Mouse (Mus musculus) mouse trophoblast stem cell (cell line): Measurements from ENCODE around the gene Galk1.
"Not testable (repeated sequence)": the region's sequence is repeated elsewhere in the genome, so short reads cannot be mapped to it uniquely, and the experiment has no call there.

ENCODE experiments used
- in situ Hi-C, 2 experiments: fragments of 300-500 bp; cut with MseI, MboI; formaldehyde crosslinking; loops; 2 replicates in 1 of 2; 3 replicates in 1 of 2; pipeline ENCODE4 v1.15.1; 2025

The Galk1 gene

DNA sequence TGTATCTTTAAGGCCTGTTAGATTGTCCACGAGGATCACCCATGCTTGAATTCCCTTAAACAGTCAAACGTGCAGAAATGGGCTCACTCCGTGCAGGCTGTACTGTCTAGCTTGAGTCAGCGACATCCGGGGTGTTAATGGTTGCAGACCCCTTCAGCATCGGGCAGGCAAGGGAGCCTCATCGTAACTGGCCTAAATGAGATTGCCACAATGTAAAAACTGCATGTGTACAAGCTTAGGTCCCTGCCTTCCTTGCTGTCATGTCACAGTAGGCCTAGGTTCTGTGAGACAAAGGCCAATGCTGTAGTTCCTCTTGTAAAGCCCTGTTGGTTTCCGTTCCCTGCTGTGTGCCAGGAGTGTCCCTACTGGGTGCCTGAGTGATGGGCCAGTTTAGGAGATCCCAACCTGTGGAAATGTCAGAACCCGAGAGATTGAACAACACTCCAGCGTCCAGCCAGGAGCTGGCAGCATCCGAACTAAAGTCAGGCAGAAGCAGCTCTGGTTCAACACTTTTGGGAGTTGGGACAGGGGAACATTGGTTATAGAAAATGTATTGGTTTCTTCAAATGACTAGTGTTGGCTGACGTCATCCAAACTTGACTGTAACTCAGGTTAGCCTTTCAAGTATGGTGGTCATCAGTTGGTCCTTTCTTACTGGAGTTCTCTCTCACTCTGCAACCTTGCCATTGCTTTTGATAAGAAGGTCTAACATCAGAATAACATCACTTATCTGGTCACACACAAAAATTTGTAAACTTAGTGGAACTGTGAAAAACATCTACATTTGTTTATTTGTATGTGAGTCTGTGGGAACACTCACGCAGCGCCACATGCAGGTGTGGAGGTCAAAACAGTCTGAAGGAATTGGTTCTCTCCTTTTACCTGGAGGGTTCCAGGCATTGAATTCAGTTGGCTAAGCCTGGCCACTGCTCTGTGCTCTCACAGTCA, 18.7 kb upstream of the Galk1 start:
- in situ Hi-C loops, result no loop called here

DNA sequence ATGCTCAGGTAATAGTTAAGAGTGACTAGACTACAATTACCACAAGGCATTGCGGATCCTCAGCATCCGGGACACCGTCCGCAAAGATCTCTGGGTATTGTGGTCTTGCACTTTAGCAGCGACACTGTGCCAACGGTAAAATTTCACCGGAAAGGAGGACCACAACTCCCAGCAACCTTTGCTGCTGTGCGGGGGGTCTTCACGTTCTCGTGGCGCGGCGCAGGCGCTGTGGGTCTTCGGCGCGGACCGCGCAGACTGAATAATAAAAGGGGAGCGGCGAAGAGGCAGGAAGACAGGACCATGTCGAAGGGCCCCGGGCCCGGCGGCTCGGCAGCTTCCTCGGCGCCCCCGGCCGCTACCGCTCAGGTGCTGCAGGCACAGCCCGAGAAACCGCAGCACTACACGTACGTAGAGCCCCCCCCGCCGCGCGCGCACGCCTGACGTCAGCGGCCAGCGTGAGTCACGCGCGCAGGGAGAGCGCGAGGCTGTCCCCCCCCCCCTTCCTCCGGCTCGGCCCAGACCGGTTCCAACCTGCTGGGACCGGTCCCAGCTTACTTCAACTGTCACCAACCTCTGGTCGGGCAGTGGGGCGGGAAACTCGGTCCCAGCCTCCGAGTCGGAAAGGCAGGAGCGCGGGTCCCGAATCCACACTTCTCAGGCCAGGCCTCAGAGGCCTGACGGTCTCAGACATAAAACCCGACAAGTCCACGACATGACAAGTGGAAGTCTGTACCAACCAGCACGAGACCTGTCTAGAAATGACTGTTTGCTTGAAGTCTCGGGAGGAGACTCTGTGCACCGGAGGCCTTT, 17.8 kb upstream of the Galk1 start, which contains the start of gene Unk:
Gene Unk, plus strand, starts transcription at position 235 of the 810 bp plus-strand sequence.
- in situ Hi-C loops, result no loop called here

GRCm38 (mm10) chr11:116029086-116029865, 16.8 kb upstream of the Galk1 start:
- in situ Hi-C loops, result no loop called here

DNA sequence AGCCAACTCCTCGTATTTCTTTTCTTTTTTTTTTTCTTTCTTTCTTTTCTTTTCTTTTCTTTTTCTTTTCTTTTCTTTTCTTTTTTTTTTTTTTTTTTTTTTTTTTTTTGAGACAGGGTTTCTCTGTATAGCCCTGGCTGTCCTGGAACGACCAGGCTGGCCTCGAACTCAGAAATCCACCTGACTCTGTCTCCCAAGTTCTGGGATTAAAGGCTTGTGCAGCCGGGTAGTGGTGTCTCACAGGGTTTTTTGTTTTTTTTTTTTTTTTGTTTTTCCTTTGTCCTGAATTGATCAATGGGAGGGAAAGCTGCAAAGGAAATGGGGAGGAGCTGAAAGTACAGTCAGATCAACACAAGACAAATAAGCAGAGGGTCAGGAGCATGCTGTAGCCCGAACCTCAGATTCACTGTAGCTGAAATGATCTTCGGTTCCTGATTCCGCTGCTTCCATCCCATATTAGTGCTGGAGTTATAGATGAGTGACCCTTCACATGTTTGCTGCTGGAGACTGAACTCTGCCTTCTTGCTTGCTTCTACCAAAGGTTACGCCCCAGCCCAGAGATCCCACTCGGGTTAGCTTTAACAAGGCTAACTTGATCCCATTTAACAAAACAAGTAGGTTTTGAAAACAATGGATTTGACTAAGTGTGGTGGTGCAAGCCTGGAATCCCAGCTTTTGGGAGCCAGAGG, 15.8 kb upstream of the Galk1 start:
- in situ Hi-C loops, result no loop called here

DNA sequence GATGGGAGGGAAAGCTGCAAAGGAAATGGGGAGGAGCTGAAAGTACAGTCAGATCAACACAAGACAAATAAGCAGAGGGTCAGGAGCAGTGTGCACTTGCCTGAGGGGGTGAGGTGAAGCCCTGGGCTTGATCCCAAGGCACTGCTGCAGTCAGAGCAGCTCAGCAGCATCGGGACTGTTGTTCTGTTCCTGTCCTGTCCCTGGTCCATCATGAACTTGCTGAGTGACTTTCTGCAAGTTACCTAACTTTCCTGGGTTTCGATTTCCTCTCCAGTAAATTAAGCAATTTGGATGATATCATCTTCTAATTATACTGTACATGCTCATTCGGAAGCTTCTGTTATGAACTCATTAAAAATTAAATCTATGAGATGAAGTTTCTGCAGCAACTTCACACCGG, 15.2 kb upstream of the Galk1 start, which contains the start of gene H3f3b:
Gene H3f3b, minus strand, starts transcription at position 207 of the 400 bp plus-strand sequence.
- in situ Hi-C loops, result no loop called here

DNA sequence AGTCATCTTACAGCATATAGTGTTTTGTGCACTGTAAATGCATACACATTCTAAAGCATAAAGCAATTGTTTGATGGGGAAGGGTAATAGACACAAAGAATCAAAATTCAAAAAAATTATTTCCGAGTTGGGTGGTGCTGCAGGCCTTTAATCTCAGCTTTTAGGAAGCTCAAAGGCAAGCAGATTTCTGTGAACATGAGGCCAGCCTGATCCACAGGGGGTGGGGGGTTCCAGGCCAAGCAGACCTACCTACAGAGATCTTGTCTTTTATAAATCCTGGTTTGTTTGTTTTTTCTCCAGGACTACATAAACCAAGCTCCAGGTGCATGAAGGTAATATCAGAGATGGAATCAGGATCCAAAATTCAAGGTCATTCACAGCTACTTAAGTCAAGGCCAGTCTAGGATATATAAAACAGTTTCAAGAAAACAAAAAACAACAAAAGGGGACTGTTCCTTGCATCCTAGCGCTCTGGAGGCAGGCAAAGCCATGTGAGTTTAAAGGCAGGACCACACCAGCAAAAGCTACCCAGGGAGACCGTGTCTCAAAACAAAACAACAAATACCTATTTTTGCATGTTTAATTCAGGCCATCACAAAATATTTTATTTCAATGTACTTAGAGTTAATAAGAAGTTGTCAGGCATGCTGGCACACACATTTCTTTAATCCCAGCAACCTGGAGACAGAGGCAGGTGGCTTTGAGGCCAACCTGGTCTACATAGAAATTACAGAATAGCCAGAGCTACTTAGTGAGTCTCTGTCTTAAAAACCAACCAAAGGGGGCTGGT, 12.7 kb upstream of the Galk1 start:
- in situ Hi-C loops, result no loop called here

DNA sequence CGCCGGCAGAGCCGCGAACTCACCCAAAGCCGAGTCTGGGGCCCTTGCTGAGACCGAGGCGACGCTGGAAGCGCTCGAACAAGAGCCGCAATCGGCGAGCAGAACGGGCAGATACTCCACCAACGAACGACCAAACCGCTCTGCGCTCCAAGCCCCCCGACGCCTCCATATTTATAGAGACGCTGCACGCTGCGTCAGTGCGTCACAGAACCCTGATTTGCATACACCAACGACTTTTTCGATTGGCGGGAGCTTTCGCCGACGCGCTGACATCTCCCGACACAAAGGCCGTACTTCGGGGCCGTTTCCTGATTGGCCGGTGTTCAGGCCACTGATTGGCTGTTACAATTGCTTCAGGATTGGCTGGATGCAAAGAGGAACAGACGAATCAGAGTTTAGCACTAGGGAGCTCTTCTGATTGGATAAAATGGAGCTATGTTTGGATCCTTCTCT, 11.9 kb upstream of the Galk1 start:
- in situ Hi-C loops, result no loop called here

- in situ Hi-C loops, result no loop called here
Observed at GRCm38 (mm10) chr11:116023771-116024355, 11.3 kb upstream of the Galk1 start.

- in situ Hi-C loops, result not testable (repeated sequence)
Observed at GRCm38 (mm10) chr11:116023074-116023770, 10.7 kb upstream of the Galk1 start.

DNA sequence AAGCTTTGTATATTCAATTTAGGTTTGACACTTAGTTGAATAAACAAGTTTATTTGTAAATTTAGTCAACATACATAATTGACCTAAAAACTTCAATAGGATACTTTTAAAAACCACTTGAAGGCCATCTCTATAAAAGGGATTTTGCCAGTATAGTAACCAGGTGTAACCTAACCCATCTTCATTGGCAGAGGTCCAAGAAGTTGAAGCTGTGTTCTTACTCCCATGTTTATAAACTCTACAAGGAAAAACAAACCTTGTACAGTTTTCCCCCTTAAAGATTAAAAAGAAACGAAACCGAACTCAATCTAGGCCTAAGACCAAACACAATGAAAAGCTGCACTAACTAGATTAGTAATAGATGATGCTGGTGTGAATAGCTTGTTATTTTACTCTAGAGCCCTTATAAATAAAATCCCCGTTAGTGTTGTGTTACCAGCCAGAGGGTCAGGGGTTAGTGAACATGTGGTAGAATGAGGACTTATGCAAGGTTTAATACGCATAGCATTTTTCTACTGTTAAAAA, 9.8 kb upstream of the Galk1 start:
- in situ Hi-C loops, result no loop called here

DNA sequence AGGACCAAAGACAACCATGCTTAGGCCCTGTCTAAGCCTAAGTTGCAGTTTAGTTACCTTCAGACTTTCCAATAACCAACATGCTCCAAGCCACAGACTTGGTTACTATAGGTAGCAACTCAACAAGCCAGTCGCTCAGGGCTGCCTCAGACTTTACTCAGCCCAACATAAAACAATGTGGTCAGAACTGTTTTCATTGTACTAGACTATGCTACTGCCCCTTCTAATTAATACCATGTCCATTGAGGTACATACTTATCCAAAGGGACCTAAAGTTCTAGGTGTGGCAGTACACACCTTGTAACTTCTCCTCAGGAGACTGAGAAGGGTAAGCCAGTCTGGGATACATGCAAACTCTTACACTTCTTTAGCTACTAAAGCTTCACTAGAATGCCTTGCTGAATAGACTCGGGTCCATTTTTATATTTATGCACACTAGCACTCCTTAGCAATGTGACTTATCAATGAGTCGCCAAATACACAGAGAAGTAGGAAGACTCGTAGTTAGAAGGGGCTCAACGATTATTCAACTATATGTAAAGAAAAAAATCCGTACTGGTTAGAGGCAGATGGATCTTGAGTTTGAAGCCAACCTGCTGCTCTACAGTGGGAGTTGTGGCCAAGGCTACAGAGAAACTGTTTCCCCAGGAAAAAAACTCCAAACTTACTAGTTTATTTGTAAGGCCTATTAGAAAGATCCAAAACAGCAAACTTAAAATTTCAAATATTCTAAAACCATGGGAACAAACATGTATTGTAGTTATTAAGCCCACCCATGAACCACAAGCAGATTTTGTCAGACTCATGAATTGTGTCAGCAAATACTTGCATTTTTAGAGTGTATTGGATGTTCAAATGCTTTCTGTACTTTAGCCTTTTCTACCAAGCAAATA, 9.1 kb upstream of the Galk1 start:
- in situ Hi-C loops, result no loop called here

- in situ Hi-C loops, result no loop called here
Observed at GRCm38 (mm10) chr11:116020519-116020922, 8.0 kb upstream of the Galk1 start.

DNA sequence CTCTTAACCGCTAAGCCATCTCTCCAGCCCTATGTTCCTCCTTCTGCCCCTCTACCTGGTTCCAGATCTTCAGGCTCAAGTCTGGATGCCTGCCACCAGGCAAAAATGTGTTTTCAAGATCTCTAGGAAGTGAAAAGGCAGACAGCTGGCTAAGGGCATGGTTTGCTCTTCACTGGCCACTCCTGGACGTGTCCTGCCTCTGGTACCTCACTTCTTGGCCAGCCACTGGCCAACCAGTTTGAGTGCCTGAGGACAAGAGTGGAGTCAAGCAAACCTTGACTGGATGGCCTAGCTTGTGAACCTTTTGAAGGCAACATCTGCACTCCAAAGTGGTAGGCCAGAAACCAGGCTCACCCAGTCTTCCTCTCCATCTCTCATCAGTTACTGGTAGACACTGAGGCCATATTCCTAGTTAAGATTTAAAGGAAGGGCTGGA, 7.5 kb upstream of the Galk1 start:
- in situ Hi-C loops, result no loop called here

DNA sequence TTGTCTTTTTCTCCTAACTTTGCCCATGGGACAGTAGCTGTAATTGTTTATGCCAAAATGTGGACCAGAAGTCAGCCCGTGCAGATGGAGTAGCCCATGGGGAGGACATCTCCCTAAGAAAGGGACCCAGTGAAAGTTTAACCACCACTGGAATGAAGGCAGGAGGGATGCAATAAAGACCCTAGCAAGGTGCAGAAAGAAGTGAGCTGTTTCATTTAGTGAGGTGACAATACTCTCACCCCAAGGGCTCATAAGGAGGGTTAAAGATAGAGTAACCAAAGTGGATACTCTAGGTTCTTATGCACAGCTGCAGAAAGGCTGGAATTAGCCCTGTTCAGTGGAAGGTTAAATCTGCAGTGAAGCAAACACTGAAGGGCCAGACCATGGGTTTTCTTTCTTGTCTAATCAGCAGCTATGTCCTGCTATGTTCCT, 6.9 kb upstream of the Galk1 start:
- in situ Hi-C loops, result no loop called here

DNA sequence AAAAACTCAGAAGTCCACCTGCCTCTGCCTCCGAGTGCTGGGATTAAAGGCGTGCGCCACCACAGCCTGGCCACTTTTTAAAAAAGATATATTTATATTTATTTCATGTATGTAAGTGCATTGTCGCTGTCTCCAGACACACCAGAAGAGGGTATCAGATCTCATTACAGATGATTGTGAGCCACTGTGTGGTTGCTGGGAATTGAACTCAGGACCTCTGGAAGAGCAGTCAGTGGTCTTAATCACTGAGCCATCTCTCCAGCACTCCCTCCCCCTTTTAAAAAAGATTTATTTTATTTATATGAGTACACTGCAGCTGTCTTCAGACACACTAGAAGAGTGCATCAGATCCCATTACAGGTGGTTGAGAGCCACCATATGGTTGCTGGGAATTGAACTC, 6.3 kb upstream of the Galk1 start:
- in situ Hi-C loops, result not testable (repeated sequence)

GRCm38 (mm10) chr11:116018106-116018505, 5.6 kb upstream of the Galk1 start:
- in situ Hi-C loops, result no loop called here

GRCm38 (mm10) chr11:116014821-116015220, 2.3 kb upstream of the Galk1 start:
- in situ Hi-C loops, result no loop called here
